Mouse (Mus musculus) heart, postnatal 0 days (tissue): Measurements from ENCODE around the gene Eea1.

Experiments used
- CTCF ChIP-seq: IDR thresholded peaks from 2 replicates; pipeline ENCODE4 v1.5.1; 2016; ENCODE audit warnings: antibody characterized with exemption, control low read depth, low read depth
- EP300 ChIP-seq: IDR thresholded peaks from 2 replicates; pipeline ENCODE4 v1.6.1; 2016; ENCODE audit warnings: antibody characterized with exemption, low read depth

DNA sequence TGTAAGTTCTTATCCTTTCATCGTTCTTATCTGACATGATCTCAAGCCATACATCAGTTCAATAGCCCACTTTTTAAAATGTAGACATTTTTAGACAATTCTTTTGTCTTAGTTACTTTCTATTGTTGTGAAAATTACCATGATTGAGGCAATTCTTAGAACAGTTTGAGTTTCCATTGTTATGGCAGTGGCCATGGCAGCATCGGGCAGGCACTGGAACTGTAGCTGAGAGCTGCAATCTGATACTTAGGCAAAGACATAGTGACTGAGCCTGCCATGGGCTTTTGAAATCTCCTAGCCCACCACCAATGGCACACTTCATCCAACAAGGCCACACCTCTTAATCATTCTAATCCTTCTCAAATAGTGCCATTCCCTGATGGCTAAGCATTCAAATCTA is 36.3 kb downstream of the Eea1 start:
- no peak for TF ChIP-seq EP300
- no peak for TF ChIP-seq CTCF
